Mouse (Mus musculus) intestine, postnatal 0 days (tissue): ENCODE results near the gene Entr1. TPM values are rescaled to one million over a fixed set of nuclear protein-coding genes. Genes with fewer than 3 reads are reported as not detected.

ENCODE experiments used
- ATAC-seq: fragments of 200-750 bp; cut with Nextera tagmentation; 2 replicates; pipeline ENCODE4 v1.8.0; 2017; ENCODE audit warnings: mild to moderate bottlenecking, moderate TSS enrichment, moderate library complexity
- H3K27ac ChIP-seq: fragments of 300-500 bp; sonication (generic); 2 replicates; pipeline ENCODE4 v1.5.1; 2014; ENCODE audit warnings: mild to moderate bottlenecking, low read depth, low read length, moderate library complexity
- H3K27me3 ChIP-seq: fragments of 300-500 bp; sonication (generic); replicated peaks from 2 replicates; pipeline ENCODE4 v1.6.1; 2014; ENCODE audit warnings: low read length, mixed read lengths; ENCODE audit not compliant: control insufficient read depth, insufficient read depth
- H3K36me3 ChIP-seq: fragments of 300-500 bp; sonication (generic); 2 replicates; pipeline ENCODE4 v1.6.1; 2014; ENCODE audit warnings: mild to moderate bottlenecking, moderate library complexity; ENCODE audit not compliant: control insufficient read depth, insufficient read depth
- H3K4me1 ChIP-seq: fragments of 300-500 bp; sonication (generic); replicated peaks from 2 replicates; pipeline ENCODE4 v1.6.1; 2014; ENCODE audit warnings: antibody characterized with exemption, low read length, mixed read lengths; ENCODE audit not compliant: control insufficient read depth, insufficient read depth
- H3K4me2 ChIP-seq: fragments of 300-500 bp; sonication (generic); replicated peaks from 2 replicates; pipeline ENCODE4 v1.6.1; 2014; ENCODE audit warnings: low read depth, mild to moderate bottlenecking, moderate library complexity
- H3K4me3 ChIP-seq: fragments of 300-500 bp; sonication (generic); 2 replicates; pipeline ENCODE4 v1.5.1; 2014; ENCODE audit warnings: low read depth, low read length
- H3K9ac ChIP-seq: fragments of 300-500 bp; sonication (generic); 2 replicates; pipeline ENCODE4 v1.6.1; 2014; ENCODE audit warnings: mild to moderate bottlenecking, low read depth, low read length
- H3K9me3 ChIP-seq: fragments of 300-500 bp; sonication (generic); 2 replicates; pipeline ENCODE4 v1.6.1; 2016; ENCODE audit warnings: mixed run types; ENCODE audit not compliant: control insufficient read depth
- CTCF ChIP-seq: sonication (generic); IDR thresholded peaks from 2 replicates; pipeline ENCODE4 v1.5.1; 2016; ENCODE audit warnings: low read depth, mild to moderate bottlenecking, control low read depth, antibody characterized with exemption, moderate library complexity
- WGBS: fragments of 180-500 bp; shearing (Covaris S2); extraction: QIAGEN DNeasy Blood & Tissue Kit; methylation state at CpG from one replicate; pipeline ENCODE4 v1.1.7; 2014; 5-methylcytosine and 5-hydroxymethylcytosine counted together
- polyA plus RNA-seq: library from polyadenylated mRNA; unstranded; fragments of >200 nt; fragmentation: Nextera tagmentation; extraction: Ambion mirVana; gene quantifications from 2 replicates; pipeline ENCODE4 v1.2.1, GENCODE M21; 2015

The Entr1 gene
- polyA plus RNA-seq, 1 experiment from 2014 or later: 45.6 TPM

DNA sequence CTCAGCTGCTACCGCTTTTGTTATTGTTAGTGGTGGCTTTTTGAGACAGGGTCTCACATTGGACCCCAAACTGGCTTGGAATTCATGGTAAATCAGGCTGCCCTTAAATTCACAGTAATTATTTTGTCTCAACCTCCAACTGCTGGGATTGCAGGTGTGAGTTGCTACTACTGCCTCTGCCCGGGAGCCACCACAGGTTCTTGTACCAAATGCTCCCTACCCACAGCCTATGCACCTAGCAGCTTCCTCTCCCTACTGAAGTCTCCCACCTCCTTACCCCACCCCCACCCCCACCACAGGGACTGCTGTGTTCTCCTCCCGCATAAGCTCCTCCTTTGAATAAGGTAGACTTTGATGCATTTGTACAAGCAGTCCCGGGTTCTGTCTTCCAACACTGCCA, 32.9 kb downstream of the Entr1 start:
- H3K9ac ChIP-seq: no peak overlapping the region
- H3K4me3 ChIP-seq: no peak overlapping the region
- no peak for ATAC-seq
- 0 out of 2 replicates have a peak, but pooled peaks cover 5% of the 10 kb centered on the region for H3K4me1 ChIP-seq
- 80% methylated on average over 4 of the region's 4 CpGs for WGBS
- no peaks in the 10 kb centered on the region for H3K27me3 ChIP-seq
- H3K36me3 ChIP-seq: no peaks in the 10 kb centered on the region; the same call in 1 of the 2 replicates
- no peak for TF ChIP-seq CTCF
- H3K27ac ChIP-seq: no peak overlapping the region
- no peaks in the 10 kb centered on the region for H3K9me3 ChIP-seq
- no peak overlapping the region for H3K4me2 ChIP-seq

DNA sequence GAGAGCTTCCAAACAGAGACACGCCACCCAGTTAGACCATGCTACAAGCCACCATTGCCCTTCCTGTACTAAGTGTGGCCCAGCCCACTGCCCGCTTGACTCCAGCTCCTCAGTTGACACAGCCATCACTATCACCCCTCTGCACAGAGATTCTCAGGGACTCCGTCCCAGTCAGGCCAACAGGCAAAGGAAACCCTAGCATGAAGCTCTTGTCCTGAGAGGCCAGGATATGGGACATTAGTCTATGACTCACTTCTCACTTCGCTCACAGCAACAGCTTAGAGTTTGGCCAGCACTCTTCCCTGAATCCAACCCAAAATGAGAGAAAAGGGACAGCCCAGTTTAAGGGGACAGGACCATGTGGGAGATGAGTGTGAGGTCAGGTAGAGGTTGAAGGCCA, 34.7 kb downstream of the Entr1 start:
- Histone ChIP-seq H3K9ac (no peak overlapping the region), H3K4me2 (no peak overlapping the region), H3K27me3 (no peaks in the 10 kb centered on the region), H3K4me1 (peaks cover 10% of the 10 kb centered on the region; the same call in 1 of the 2 replicates), H3K36me3 (peaks cover 7% of the 10 kb centered on the region; the same call in 1 of the 2 replicates), H3K4me3 (no peak overlapping the region), H3K9me3 (no peaks in the 10 kb centered on the region), H3K27ac (no peak overlapping the region)
- TF ChIP-seq CTCF: no peak
- ATAC-seq: no peak
- 89% methylated on average over 4 of the region's 4 CpGs for WGBS

DNA sequence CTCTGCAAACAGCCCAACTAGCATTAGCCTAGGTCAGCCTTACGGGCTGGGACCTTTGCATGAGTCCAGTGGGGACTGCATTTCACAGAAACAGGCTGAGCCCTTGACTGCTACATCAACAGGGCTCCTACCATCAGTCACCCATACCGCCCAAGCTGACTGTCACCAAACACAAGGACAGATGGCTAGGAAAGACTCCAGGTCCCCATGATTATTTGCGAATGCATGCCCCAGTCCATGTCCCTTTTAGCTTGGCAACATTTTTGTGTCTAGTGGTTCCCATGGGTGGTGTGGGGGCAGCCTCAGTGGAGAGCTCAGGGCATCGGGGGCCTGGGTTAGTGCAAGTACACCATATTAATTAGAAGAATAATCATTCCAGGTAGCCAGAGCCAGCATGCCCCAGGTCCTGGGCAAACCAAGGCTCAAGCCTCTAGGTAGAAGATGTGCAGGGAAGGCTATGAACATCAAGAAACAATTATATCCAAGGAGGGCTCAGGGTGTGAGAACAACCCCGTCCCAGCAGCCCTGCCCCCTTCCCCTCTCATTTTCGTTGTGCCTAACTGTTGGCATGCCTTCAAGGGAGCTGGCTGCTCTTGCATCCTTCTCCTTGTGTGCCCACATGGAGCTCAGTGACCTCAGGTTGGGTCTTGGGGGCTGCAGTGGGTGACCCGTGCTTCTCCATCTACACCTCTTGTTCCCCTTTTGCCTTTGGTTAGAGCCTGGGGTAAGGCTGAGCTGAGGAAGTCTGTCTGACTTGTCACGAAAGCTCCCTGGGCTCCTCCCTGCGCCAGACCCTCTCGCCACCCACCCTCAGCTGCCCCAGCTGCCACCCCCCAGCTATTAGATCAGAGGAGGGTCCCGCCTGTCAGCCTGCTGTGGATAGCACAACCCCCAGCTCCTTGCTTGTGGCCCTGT, 35.8 kb downstream of the Entr1 start:
- no peak overlapping the region for H3K27ac ChIP-seq
- WGBS: 86% methylated on average over 11 of the region's 11 CpGs
- peaks cover 10% of the 10 kb centered on the region; the same call in 1 of the 2 replicates for H3K36me3 ChIP-seq
- H3K4me2 ChIP-seq: peak overlapping the region; percentile 98
- TF ChIP-seq CTCF: no peak
- peaks cover 10% of the 10 kb centered on the region; the same call in 1 of the 2 replicates for H3K4me1 ChIP-seq
- no peak overlapping the region for H3K9ac ChIP-seq
- no peak for ATAC-seq
- H3K4me3 ChIP-seq: no peak overlapping the region
- H3K9me3 ChIP-seq: no peaks in the 10 kb centered on the region
- H3K27me3 ChIP-seq: no peaks in the 10 kb centered on the region

DNA sequence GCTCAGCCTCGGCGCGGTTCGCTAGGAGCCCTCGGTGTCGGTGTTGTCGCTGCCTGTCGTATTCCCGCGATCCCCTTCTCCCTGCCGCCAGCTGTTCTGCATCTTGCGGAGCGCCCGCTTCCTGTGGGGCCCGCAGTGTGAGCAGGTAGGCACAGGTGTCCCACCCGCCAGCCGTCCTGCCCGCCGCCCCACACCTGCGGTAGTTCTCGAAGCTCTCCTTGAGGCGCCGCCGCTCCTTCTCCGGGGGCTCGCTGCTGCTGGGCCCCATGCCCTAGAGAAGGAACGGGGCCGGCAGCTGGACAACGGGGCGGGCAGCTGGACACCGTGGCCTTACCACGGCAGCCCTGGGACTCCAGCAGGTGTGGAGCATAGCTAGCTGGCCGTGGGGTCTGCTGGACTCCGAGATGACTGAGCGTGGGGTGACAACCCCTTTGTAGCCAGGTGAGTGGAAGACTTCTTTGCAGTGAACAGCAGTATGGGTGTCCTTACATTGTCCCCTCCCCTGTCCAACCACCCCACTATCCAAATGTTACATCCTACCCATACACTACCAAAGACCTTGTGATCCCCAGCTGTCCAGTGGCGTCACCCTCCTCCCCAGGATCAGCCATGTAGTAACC, 36.7 kb downstream of the Entr1 start:
- TF ChIP-seq CTCF: no peak
- peak overlapping the region; percentile 94 for H3K9ac ChIP-seq
- peaks cover 10% of the 10 kb centered on the region; the same call in 1 of the 2 replicates for H3K36me3 ChIP-seq
- WGBS: 2% methylated on average over 36 of the region's 36 CpGs
- no peaks in the 10 kb centered on the region for H3K27me3 ChIP-seq
- H3K4me2 ChIP-seq: peak overlapping the region; percentile 98
- peak overlapping the region; percentile 85 for H3K4me3 ChIP-seq
- peak; percentile 42 for ATAC-seq
- peak overlapping the region; percentile 41; the same call in 1 of the 2 replicates for H3K27ac ChIP-seq
- H3K9me3 ChIP-seq: no peaks in the 10 kb centered on the region
- peaks cover 10% of the 10 kb centered on the region; the same call in 1 of the 2 replicates for H3K4me1 ChIP-seq

DNA sequence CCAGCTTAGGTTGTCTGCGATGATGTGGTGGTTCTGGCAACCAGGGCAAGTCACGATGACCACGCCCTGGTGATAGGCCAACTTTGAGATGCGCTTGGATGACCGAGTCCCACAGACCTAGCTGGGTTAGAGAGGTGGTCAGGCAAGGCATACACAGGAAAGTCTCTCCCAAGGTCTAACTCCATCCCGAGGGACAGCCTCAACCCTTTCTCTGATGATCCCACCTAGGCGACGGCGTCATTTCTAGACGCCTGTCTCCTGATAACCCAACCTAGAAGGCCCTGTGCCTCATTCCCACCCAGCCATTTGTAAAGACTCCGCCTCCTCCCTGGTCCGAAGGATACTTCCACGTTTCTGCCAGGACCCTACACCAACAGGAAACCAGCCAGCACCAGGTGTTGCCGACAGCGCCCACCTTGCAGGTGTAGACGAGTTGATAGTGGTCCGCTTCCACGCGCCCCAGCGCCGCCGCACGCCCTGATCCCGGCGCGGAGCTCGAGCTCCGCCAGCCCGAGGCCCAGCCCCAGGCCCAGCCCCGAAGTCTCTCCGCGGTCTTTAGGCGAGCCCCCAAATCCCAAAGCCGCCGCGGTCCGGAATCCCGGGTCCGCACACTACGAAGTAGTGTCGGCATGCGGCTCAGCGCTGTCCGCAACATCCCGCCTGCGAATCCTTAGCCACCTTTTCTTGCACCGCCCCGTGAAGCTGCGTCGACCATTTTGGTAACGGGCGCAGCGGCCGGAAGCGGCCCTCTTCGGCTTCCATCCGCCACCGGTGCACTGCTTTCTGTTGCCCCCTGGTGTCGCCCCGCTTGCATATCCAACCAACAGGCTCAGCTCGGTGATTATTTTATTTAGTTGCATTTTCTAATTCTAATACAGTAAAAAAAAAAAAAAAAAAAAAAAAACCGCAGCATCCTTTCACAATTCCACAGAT, 37.5 kb downstream of the Entr1 start, which contains the start of gene Dnlz:
Gene Dnlz (minus strand): TSS at position 753 of the 933 bp plus-strand sequence.
- ATAC-seq: peak; percentile 82
- 1% methylated on average over 62 of the region's 62 CpGs for WGBS

More for the DNA sequence above, 37.5 kb downstream of the Entr1 start, which contains the start of gene Dnlz:
- peak within 1 kb of the TSS; percentile 98 for H3K4me2 ChIP-seq
- peaks cover 10% of the 10 kb centered on the region; the same call in 1 of the 2 replicates for H3K4me1 ChIP-seq
- H3K9ac ChIP-seq: peak within 1 kb of the TSS; percentile 94
- peak within 1 kb of the TSS; percentile 86 for H3K27ac ChIP-seq
- TF ChIP-seq CTCF: peak; percentile 83
- H3K27me3 ChIP-seq: no peaks in the 10 kb centered on the region
- H3K4me3 ChIP-seq: peak within 1 kb of the TSS; percentile 85
- no peaks in the 10 kb centered on the region for H3K9me3 ChIP-seq
- H3K36me3 ChIP-seq: peaks cover 10% of the 10 kb centered on the region; the same call in 1 of the 2 replicates
